Mouse (Mus musculus) CD4-positive helper T cell, adult 2 months (primary cell): ENCODE measurements around the gene Nppa.

ENCODE experiments used
- DNase-seq: peaks from one replicate; pipeline ENCODE4 v3.0.0-alpha.2; 2012; ENCODE audit warnings: low read depth, missing footprints, low spot score

Gene Nppa

DNA sequence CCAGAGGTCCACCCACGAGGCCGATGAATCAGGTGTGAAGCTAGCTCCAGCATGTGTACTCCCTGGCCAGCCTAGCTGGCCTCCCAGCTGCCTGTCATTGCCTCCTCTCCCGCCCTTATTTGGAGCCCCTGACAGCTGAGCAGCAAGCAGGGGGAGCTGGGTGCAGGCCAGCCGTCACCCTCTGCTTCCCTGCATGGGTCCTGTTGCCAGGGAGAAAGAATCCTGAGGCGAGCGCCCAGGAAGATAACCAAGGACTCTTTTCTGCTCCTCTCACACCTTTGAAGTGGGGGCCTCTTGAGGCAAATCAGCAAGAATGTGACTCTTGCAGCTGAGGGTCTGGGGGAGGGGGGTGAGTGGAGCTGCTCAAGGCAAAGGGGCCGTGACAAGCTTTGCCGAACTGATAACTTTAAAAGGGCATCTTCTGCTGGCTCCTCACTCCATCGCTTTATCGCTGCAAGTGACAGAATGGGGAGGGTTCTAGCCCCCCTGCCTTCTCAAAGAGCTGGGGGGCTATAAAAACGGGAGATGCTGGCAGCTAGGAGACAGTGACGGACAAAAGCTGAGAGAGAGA is at the start of gene Nppa:
TSS of gene Nppa (plus strand) at position 521 of the 571 bp plus-strand sequence.
- no peak for DNase-seq

DNA sequence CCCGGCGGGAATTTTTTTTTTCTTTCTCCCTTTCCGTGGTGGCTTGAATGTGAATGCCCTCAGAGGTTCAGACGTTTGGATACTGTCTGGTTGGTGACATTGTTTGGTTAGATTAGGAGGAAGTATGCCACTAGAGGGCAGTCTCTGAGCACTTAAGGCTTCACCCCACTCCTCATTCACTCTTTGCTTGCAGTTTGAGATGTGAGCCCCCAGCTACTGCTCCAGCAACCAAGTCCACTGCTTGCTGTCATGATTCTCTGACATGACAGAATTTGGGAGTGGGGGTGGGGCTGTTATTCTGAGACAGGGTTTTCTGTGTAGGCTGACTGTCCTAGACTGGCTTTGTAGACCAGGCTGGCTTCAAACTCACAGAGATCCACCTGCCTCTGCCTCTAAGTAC is 46.9 kb upstream of the Nppa start:
- DNase-seq = peak; percentile 45

DNA sequence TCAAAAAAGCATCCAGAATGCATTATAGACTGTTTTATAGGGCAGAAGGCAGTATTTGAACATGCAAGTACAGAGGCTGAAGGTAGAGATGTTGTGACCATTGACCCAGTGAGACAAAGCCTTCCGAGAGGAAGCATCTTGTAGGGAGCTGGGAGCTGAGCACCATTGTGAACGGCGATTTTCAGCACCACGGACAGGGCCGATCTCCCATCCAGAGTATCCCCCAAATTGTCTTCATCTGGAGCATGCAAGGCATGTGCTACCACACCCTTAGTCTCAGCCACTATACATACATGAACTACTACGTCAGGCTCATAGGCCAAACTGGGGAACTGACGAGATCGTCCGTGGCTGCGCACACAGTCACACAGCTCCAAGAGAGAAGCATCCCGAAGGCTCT is 43.4 kb upstream of the Nppa start:
- DNase-seq = no peak

DNA sequence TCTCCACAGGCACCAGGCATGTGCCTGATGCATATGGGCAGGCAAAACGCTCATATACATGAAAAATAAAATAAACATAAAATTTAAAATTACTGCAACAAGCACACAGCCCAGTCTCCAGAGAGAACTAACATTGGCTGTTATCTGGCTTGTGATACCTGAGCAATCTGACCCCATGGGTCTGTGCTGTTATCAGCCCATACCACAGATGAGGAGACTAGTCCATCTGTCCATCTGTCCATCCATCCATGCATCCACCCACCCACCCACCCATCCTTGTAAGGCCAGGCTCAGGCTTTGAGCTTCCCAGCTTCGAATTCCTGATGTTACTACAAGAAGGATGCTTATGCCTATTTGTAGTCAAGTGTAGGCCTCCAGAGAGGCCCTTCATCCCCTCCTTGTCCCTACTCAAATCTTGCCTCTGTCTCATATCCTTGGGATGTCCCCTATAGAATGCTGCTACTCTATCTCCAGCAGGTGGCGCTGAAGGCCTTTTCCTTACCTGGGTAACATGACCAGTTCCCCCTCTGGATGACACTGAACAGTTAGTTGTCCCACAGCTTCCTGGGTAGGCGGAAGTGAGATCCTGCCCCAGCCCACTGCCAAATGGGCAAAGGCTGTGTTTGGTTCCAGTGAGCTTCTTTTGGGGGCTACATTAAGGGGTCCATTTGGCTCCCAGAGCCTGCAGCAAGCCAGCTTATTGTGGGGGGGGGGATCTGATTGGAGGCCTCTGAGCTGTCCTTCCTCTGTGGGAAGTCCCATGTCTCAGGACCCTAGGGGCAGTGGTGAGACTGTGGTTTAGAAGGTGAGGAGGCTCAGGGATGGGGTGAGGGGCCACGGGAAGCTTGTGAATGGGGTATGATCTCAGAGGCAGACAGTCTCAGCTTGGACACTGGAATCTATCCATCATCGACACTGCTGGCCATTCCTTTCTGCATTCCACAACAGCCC is 40.4 kb upstream of the Nppa start:
- peak; percentile 69 for DNase-seq

DNA sequence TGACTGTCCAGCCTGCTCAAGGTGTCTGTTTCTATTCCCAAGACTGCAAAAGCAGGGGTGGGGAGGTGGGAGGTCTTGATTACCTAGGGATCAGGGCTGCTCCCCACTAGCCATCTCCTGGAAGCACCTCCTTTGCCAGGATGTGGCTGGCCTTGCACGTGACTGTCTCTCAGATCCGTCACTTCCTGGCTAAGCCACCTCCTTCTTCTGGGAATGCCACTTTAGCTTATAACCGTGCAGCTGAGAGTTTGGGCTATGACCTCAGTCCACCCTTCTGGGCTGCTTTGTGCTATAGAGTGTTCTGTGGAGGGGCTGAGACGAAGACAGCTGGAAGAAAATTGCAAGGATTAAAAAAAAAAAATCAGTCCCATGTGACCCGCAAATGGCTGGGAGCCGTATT is 37.7 kb upstream of the Nppa start:
- no peak for DNase-seq

DNA sequence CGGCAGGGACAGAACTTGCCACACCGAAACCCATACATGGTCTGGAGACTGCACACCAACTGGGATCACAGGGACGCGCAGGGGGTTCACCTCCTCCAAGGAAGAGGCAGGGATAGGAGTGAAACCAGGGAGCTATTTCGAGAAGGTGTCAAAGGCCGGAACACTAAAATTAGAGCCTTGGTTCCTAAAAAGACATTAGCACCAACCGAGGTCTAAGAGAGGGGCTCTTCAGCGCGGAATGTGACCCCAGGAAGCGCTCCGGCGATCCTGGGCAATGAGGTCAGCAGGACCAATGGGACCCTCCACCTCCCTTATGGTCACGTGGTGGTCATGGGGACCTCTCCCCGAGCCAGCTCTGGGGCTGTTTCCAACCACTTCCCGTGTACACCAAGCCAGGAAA is 36.9 kb upstream of the Nppa start:
- no peak for DNase-seq

DNA sequence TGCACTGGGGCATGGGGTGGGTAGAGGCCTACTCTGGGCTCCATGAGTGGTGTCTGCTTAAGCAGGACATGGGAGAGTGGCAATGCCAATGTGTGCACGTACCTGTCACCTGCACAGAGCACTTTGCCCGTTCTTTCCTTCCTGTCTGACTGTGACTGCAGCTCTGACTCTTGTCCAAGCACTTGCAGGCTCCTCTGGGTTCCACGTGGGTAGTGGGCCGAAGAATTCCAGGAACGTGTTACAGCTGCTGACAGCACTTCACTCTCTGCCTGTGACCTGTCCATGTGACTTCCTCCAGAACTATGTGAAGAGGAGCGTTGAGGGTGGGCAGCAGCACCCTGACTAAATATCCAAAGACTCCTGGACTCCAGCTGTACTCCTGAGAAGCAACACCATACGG is 34.8 kb upstream of the Nppa start:
- DNase-seq = no peak

DNA sequence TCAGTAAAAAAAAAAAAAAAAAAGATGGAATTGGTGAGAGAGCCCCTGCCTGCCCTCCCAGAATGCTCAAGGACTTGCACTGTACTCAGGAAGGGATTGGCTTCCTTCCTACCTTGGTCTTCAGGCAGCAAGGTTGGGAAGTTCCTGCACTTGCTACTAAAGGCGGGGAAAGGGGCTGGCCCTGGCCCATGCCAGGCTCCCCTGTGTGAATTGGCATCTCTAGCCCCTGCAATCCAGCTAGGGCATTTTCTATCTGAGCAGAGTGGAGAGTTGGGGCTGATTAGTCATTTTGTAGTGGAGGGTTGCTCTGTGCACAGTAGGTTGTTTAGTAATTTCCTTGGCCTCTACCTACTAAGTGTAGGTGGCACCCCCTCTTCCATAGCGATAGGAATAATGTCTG is 31.7 kb upstream of the Nppa start:
- no peak for DNase-seq

DNA sequence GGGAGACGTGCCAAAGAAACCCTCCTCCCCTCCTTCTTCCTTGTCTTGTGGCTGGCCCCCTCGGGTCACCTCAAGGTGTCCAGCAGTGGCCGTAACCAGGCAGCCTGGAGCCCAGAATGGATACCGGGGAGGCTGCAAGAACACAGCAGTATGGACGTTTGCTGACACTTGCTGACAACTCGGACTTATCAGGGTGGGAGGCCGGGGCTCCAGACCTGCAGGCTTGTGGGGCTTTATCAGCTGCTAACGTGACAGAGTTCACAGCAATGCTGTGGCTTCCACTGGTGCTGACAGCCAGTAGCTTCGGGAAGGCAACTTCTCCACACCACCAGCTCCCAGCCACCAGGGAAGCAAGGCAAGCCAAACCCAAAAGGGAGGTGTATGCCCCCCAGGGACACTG is 31.2 kb upstream of the Nppa start:
- DNase-seq = no peak

DNA sequence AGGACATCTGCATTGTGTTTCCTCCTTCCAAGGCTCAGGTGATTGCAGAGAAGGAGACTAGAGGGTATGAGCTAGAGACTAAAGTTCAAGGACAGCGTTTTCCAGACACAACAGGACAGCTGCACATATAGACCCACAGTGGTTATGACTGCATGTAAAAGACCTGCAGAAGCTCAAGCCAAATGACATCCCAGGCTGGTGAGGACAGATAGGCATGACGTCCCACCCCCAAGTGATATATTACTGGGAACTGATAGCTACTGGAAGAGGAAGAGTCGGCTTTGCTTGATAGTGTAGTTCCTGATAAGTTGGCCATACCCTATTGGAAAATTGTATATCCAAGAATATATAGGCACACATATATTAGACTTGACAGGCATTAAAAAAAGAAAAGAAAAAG is 24.3 kb upstream of the Nppa start:
- DNase-seq = no peak

DNA sequence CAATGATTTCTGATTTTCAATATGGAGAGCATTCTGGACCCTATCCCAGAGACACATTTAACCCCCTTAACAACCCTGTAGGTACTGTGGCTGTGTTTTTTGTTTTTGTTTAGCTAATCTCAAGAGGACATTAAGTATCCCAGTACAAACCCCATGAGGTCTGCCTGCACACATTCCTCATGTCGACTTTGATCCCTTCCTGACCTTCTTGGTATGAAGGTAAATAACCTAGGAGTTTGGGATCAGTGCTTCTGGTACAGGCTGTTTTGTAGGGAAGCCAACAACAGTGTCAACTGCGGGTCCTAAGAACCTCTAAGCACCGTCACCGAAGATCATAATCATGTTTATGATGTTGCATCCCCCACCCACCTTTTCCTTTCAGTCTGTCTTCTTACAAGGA is 22.8 kb upstream of the Nppa start:
- DNase-seq = peak; percentile 19

DNA sequence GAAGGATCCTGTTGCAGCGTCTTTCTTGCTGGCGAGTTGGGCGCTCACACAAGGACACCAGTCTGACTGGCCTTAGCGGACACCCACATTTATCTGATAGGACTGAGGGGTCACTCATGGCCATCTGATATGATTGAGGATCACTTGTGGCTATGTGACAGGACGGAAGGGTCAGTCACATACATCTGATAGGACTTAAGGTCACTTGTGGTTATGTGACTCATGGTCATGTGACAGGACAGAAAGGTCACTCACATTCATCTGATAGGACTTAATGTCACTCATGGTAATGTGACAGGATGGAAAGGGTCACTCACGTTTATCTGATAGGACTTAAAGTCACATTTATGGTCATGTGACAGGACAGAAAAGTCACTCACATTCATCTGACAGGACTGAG is 22.1 kb upstream of the Nppa start:
- DNase-seq = no peak

DNA sequence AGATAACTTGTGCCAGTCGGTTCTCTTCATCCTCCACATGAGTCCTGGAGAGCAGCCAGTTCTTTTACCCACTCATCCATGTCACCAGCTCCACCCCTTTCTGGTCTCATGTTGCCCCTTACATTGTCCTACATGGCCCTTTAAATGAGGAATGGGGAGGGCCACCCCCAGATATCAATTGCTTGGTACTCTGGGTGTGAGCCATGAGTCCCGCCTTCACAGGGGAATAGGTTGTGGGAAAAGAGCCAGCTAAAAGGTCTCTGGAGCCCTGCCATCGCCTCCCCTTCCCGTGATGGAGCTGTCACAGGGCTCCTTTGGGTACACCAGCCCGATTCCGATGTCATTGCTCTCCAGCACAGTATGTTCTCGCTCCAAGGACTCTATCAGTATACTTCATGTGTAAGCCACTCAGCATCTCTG is 21.1 kb upstream of the Nppa start:
- no peak for DNase-seq

DNA sequence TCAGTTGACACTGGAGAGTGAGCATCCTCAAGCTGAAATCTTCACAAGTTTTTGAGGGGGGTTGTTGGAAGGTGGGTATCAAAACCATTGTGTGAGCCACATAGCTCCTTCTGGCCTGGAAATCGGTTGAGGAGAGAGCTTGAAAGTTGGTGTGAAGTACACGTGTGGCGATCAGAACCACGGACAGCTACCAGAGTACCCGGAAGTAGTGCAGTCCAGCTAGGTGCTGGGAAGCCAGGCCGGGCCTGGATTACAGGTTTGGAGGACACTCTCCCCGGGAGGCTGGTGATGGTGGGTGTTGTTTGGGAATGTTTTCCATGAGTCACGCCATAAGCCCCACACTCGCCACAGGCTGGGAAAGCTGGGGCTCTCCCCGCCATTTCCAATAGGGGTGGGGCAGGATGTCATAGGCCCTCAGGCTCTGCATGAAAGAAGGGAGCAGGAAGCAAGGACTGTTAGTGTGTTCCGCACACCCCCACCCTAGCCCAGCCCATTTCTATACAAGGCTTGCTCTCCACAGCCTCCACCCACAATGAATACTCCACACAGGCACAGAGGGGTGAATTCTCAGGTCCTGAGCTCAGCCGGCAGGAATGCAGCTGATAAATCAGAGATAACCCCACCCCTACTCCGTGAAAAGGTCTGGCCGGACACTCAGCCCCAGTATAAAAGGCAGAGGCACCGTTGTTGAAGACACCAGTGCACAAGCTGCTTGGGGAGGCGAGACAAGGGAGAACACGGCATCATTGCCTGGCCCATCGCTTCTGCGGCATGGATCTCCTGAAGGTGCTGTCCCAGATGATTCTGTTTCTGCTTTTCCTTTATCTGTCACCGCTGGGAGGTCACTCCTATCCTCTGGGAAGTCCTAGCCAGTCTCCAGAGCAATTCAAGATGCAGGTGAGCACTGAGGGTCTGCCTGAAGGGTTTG is 15.1 kb upstream of the Nppa start, which contains the start of gene Nppb:
TSS of gene Nppb (plus strand) at position 584 of the 928 bp plus-strand sequence.
- DNase-seq = peak; percentile 9

DNA sequence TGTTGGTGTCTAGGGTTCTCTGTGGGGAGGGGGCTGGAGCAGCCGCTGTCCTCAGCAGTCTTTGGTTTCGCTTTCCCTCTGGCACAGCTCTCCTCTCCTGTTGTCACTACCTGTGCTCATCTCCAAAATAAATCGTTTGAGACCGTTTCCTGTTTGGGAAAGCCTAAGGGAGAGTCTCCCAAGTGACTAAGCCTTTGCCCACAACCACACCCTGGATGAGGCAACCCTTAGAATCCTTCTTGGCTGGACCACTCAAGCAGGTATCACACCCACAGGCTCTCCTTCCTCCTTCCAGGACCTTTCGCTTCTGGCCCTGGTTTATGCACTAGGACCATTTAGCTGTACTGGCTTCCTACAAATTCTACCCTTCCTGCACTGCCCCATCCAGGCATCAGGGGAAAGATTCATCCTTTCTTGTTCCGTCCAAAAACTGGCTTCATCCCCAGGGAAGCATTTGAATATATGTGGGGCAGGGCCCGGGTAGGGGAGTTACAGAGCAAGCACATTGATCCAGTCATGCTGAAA is 6.9 kb upstream of the Nppa start:
- no peak for DNase-seq

DNA sequence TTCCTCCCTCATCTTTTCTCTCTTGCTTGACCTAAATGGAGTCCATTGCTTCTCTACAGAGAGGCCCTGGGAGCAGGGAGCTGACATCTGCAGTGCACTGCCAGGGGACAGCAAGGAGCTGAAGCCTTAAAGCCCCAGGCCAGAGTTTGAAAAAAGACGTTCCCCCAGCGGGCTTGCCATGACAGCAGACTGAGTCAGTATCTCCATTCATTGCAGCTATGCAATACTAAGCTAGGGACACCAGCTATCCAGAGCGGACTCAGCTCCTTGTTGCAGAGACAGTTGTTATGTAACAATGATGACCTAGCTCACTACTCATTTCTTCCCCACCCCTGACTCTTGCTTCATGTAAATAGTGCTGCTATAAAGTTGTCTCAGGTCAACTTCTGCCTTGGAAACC is 5.2 kb upstream of the Nppa start:
- no peak for DNase-seq

DNA sequence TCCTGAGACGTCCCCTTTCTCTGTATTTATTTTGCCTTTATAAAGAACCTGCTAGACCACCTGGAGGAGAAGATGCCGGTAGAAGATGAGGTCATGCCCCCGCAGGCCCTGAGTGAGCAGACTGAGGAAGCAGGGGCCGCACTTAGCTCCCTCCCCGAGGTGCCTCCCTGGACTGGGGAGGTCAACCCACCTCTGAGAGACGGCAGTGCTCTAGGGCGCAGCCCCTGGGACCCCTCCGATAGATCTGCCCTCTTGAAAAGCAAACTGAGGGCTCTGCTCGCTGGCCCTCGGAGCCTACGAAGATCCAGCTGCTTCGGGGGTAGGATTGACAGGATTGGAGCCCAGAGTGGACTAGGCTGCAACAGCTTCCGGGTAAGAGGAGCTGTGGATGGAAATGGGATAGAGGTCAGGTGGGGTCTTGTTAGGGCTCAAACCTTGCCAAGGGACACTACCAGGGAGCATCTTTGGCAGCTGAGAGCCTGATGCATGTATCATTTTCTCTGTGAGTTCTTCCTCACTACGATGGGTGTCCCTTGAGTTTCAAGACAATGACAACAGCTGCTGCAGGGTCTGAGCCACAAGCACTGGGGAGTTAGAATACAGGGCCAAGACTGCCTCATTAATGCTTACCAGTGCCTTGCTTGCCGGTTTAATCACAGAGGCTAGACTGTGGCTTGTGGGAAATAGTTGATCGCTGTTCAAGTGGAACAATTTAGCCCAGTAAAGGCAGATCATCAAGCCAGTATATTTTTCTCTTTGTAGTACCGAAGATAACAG is 679 bp downstream of the Nppa start:
- no peak for DNase-seq

DNA sequence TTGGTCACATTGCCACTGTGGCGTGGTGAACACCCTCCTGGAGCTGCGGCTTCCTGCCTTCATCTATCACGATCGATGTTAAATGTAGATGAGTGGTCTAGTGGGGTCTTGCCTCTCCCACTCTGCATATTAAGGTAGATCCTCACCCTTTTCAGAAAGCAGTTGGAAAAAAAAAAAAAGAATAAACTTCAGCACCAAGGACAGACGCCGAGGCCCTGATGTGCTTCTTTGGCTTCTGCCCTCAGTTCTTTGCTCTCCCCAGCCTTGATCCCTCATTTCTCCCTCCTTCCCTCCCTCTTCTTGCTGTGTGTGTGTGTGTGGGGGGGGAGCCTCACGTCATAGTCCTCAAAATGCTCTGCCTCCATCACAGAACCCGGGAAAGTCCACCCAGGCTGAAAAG is 1.3 kb downstream of the Nppa start:
- DNase-seq = no peak

DNA sequence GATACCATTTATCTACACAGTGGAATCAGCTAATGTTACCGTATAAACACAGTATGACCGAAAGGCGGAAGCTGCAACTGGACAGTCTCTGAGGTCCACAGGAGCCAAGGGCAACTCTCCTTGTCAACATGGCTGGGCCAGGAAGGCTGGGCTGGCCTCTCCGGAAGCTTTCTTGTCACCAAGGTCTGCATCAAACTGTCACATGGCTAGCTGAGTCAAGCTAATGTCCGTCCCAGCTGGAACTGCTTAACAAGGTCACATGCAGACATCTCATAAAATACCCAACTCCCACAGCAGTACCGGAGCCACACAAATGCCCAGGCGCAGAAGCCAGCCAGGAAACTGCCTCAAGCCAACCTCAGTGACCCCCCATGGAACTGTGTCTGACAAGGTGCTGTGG is 3.8 kb downstream of the Nppa start:
- DNase-seq = no peak

DNA sequence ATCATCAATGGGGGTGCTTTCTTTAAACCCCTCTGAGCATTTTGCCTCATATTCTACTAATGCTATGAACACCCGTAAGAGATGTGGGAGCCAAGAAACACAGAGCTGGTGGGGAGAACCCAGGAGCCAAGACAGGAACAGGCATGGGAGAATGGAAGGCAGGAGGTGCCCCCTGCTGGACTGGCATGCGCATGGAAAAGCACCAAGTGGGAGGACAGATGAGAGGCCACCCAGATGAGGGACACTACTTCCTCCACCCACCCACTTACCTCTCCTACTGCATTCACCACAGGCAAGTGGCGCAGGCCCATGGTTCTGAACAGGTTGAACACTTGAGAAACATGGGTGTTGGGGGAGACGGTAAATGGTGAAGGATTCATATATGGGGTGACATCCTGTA is 7.9 kb downstream of the Nppa start:
- peak; percentile 19 for DNase-seq

DNA sequence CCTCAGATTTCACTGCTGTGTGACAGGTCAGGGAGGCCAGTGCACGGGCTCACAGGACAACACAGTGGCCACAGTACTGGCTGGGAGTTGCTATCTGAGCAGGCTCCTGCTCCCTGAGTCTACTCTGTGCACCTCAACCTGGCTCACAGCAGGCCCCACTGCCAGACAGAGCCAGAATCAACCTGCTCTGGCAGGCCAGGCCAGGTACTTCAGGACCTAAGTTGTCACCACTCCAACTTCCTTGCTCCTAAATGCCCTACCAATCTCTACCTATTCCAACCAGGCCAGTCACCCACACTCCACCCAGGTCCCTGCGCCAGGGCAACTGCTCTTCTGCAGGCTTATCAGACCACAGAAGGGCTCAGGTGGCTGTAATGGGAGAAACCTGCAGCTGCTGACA is 9.1 kb downstream of the Nppa start:
- DNase-seq = no peak
